In the genomic region with DNA sequence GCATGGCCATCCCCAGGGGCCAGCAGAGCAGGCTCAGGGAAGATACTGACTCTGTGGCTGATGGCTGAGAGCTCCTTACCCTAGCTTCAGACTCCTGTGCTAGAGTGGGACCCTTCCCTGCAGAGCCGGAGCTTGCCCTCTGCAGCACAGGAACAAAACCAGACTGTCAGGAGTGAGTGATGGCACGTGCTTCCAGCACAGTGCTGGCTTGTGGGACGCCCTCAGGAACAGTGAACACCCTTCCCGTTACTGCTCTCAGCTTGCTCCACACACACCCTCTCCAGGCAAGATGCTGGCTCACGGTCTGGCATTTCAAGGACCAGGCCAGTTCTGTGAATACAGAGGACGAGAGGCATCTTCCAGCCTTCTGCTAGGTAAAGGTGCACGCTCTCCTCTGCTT, we compare ENCODE assay signal across 9 mouse cellular contexts. TPM values are rescaled to one million over a fixed set of nuclear protein-coding genes. Genes with fewer than 3 reads are reported as not detected.
DNase-seq lines count a peak whose midpoint lies in the region; ATAC-seq and TF ChIP-seq lines count a peak whose summit lies in the region.
"Had no signal": no experiment of that assay in that cellular context is flagged by ENCODE, and none has a peak within 500 bp of the region (broad histone marks: within the 10 kb centered on the region; RNA-seq: fewer than 3 reads in every experiment).

No protein-coding gene starts in this region.

- H3K9me3 ChIP-seq in heart, embryonic 10.5 days: no peaks in the 10 kb centered on the region
- no peaks in the 10 kb centered on the region for H3K9me3 ChIP-seq in midbrain, embryonic 13.5 days
- H3K9me3 ChIP-seq in midbrain, embryonic 11.5 days (ENCODE audit: control insufficient read depth, low read length): no peaks in the 10 kb centered on the region
- H3K9me3 ChIP-seq in hindbrain, postnatal 0 days (ENCODE audit: low read length): no peaks in the 10 kb centered on the region
- H3K9me3 ChIP-seq in stomach, embryonic 14.5 days (ENCODE audit: control insufficient read depth, low read depth, low read length): no peaks in the 10 kb centered on the region

- intact Hi-C loops in heart, postnatal 36 days (cut with DNase I): no loop called here
- intact Hi-C loops in left cerebral cortex, postnatal 25 days (cut with DNase I): no loop called here

- H3K27me3 ChIP-seq in heart, embryonic 10.5 days (ENCODE audit: insufficient read depth, poor library complexity, severe bottlenecking): no peaks in the 10 kb centered on the region
- no peaks in the 10 kb centered on the region for H3K27me3 ChIP-seq in midbrain, embryonic 13.5 days
- H3K27me3 ChIP-seq in midbrain, embryonic 11.5 days (ENCODE audit: control insufficient read depth, insufficient read depth, low read length): no peaks in the 10 kb centered on the region
- H3K27me3 ChIP-seq in hindbrain, postnatal 0 days (ENCODE audit: insufficient read depth, low read length): no peaks in the 10 kb centered on the region
- no peaks in the 10 kb centered on the region for H3K27me3 ChIP-seq in stomach, embryonic 14.5 days (ENCODE audit: control insufficient read depth, insufficient read depth, low read length)

- H3K4me3 ChIP-seq in heart, embryonic 10.5 days: no peak overlapping the region
- no peak overlapping the region for H3K4me3 ChIP-seq in midbrain, embryonic 13.5 days (replicated peaks)
- no peak overlapping the region for H3K4me3 ChIP-seq in midbrain, embryonic 11.5 days (ENCODE audit: low read depth, low read length)
- H3K4me3 ChIP-seq in hindbrain, postnatal 0 days (ENCODE audit: low read length): no peak overlapping the region
- H3K4me3 ChIP-seq in stomach, embryonic 14.5 days (ENCODE audit: low read depth, low read length): no peak overlapping the region
- H3K4me3 ChIP-seq: erythroblast, embryonic 14.5 days had no signal

- peaks cover 41% of the 10 kb centered on the region for H3K4me1 ChIP-seq in heart, embryonic 10.5 days
- peaks cover 20% of the 10 kb centered on the region for H3K4me1 ChIP-seq in midbrain, embryonic 13.5 days (replicated peaks)
- H3K4me1 ChIP-seq in midbrain, embryonic 11.5 days (ENCODE audit: control insufficient read depth, insufficient read depth, low read length): no peaks in the 10 kb centered on the region
- H3K4me1 ChIP-seq in hindbrain, postnatal 0 days (ENCODE audit: insufficient read depth, low read length): peaks cover 15% of the 10 kb centered on the region
- peaks cover 19% of the 10 kb centered on the region for H3K4me1 ChIP-seq in stomach, embryonic 14.5 days (ENCODE audit: control insufficient read depth, insufficient read depth, low read length)

- H3K36me3 ChIP-seq in heart, embryonic 10.5 days: peaks cover 21% of the 10 kb centered on the region
- H3K36me3 ChIP-seq in midbrain, embryonic 13.5 days: peaks cover 9% of the 10 kb centered on the region
- H3K36me3 ChIP-seq in midbrain, embryonic 11.5 days (ENCODE audit: control insufficient read depth, insufficient read depth, low read length): no peaks in the 10 kb centered on the region
- no peaks in the 10 kb centered on the region for H3K36me3 ChIP-seq in hindbrain, postnatal 0 days (ENCODE audit: insufficient read depth, low read length)
- H3K36me3 ChIP-seq in stomach, embryonic 14.5 days (ENCODE audit: control insufficient read depth, insufficient read depth, low read length): peaks cover 7% of the 10 kb centered on the region

- H3K4me2 ChIP-seq in midbrain, embryonic 13.5 days (replicated peaks): no peak overlapping the region
- H3K4me2 ChIP-seq in midbrain, embryonic 11.5 days: no peak overlapping the region
- H3K4me2 ChIP-seq in hindbrain, postnatal 0 days (ENCODE audit: low read depth, low read length): no peak overlapping the region
- no peak overlapping the region for H3K4me2 ChIP-seq in stomach, embryonic 14.5 days (replicated peaks; ENCODE audit: low read depth, low read length)

- WGBS in heart, embryonic 10.5 days: 57% methylated on average over 7 of the region's 7 CpGs
- 77% methylated on average over 7 of the region's 7 CpGs for WGBS in midbrain, embryonic 13.5 days
- 76% methylated on average over 7 of the region's 7 CpGs for WGBS in midbrain, embryonic 11.5 days
- WGBS in hindbrain, postnatal 0 days: 36% methylated on average over 7 of the region's 7 CpGs
- WGBS in stomach, embryonic 14.5 days: 28% methylated on average over 7 of the region's 7 CpGs

- peak overlapping the region; percentile 12; the same call in 1 of the 2 replicates for H3K27ac ChIP-seq in heart, embryonic 10.5 days
- H3K27ac ChIP-seq in midbrain, embryonic 13.5 days: peak overlapping the region; percentile 56; the same call in 1 of the 2 replicates
- no peak overlapping the region for H3K27ac ChIP-seq in midbrain, embryonic 11.5 days (ENCODE audit: low read depth, low read length)
- peak overlapping the region; percentile 77 for H3K27ac ChIP-seq in hindbrain, postnatal 0 days
- peak overlapping the region; percentile 18; the same call in 1 of the 2 replicates for H3K27ac ChIP-seq in stomach, embryonic 14.5 days (ENCODE audit: low read length)

- ATAC-seq in midbrain, embryonic 13.5 days: no peak
- ATAC-seq in midbrain, embryonic 11.5 days (ENCODE audit: low FRiP score): no peak
- peak; percentile 30; the same call in 1 of the 2 replicates for ATAC-seq in hindbrain, postnatal 0 days
- 0 out of 2 replicates have a peak, but pooled peaks have one; percentile 47 for ATAC-seq in stomach, embryonic 14.5 days (ENCODE audit: insufficient number of reproducible peaks, insufficient read depth, low FRiP score, low read depth)
- ATAC-seq in monocyte, adult 5-6 weeks (replicated peaks; ENCODE audit: insufficient number of reproducible peaks, low FRiP score, low TSS enrichment, poor library complexity, severe bottlenecking): no peak

- H3K9ac ChIP-seq in midbrain, embryonic 13.5 days (replicated peaks): no peak overlapping the region
- H3K9ac ChIP-seq in midbrain, embryonic 11.5 days (ENCODE audit: low read length): no peak overlapping the region
- H3K9ac ChIP-seq in hindbrain, postnatal 0 days (replicated peaks; ENCODE audit: low read length): no peak overlapping the region
- no peak overlapping the region for H3K9ac ChIP-seq in stomach, embryonic 14.5 days (replicated peaks; ENCODE audit: low read depth, low read length)

- no peak for TF ChIP-seq CTCF in hindbrain, postnatal 0 days (IDR thresholded peaks at IDR 0.05; ENCODE audit: low read depth)

- no peak for DNase-seq in heart, embryonic 10.5 days (ENCODE audit: low spot score)
- DNase-seq in heart, postnatal 36 days: no peak
- DNase-seq in midbrain, embryonic 11.5 days (ENCODE audit: low spot score, missing footprints): no peak
- peak; percentile 15 for DNase-seq in hindbrain, postnatal 0 days (ENCODE audit: low spot score)
- no peak for DNase-seq in left cerebral cortex, postnatal 25 days (ENCODE audit: low spot score in 2 of 2)

RNA-seq across cellular contexts. Expression of a gene that starts 38.5 kb away (rescaled TPM):
- 7.6 and 8.2 TPM in 2 replicates for polyA plus RNA-seq in heart, embryonic 10.5 days (2016; fragmentation: Nextera tagmentation; extraction: Ambion mirVana)
- total RNA-seq in heart, postnatal 36 days (2021): 10 to 100 TPM; 17.6 to 18.8 TPM
- 6.8 and 7.9 TPM in 2 replicates for polyA plus RNA-seq in midbrain, embryonic 13.5 days (2015; fragmentation: Nextera tagmentation; extraction: Ambion mirVana)
- polyA plus RNA-seq in midbrain, embryonic 11.5 days (2014; fragmentation: Nextera tagmentation; extraction: Ambion mirVana): 4.6 and 5.6 TPM in 2 replicates
- 21.2 and 21.7 TPM in 2 replicates for total RNA-seq in hindbrain, postnatal 0 days (2014; rRNA removed)
- 8.2 and 10.1 TPM in 2 replicates for polyA plus RNA-seq in hindbrain, postnatal 0 days (2015; fragmentation: Nextera tagmentation; extraction: Ambion mirVana)
- 9.8 and 10.6 TPM in 2 replicates for polyA plus RNA-seq in stomach, embryonic 14.5 days (2014; fragmentation: Nextera tagmentation; extraction: Ambion mirVana)
- total RNA-seq in monocyte, adult 5-6 weeks (2017): 7.0 to 24.9 TPM (median 10.2 TPM) in 3 replicates
- 10 to 100 TPM; 46.0 to 51.9 TPM for total RNA-seq in left cerebral cortex, postnatal 25 days (2021)

RNA-seq across cellular contexts. Expression of a gene that starts 54.7 kb away (rescaled TPM):
- polyA plus RNA-seq in heart, embryonic 10.5 days (2016; fragmentation: Nextera tagmentation; extraction: Ambion mirVana): 13.4 and 14.2 TPM in 2 replicates
- 10 to 100 TPM; 82.0 to 88.2 TPM for total RNA-seq in heart, postnatal 36 days (2021)
- 18.2 and 21.8 TPM in 2 replicates for polyA plus RNA-seq in midbrain, embryonic 13.5 days (2015; fragmentation: Nextera tagmentation; extraction: Ambion mirVana)
- 21.0 and 22.2 TPM in 2 replicates for polyA plus RNA-seq in midbrain, embryonic 11.5 days (2014; fragmentation: Nextera tagmentation; extraction: Ambion mirVana)
- 47.7 and 51.9 TPM in 2 replicates for total RNA-seq in hindbrain, postnatal 0 days (2014; rRNA removed)
- polyA plus RNA-seq in hindbrain, postnatal 0 days (2015; fragmentation: Nextera tagmentation; extraction: Ambion mirVana): 12.8 and 14.9 TPM in 2 replicates
- polyA plus RNA-seq in stomach, embryonic 14.5 days (2014; fragmentation: Nextera tagmentation; extraction: Ambion mirVana): 18.5 and 19.9 TPM in 2 replicates
- total RNA-seq in monocyte, adult 5-6 weeks (2017): 10.9 to 11.7 TPM (median 11.3 TPM) in 3 replicates
- total RNA-seq in left cerebral cortex, postnatal 25 days (2021): 10 to 100 TPM; 58.0 to 59.7 TPM

Comparison
In these comparisons a context has a peak if more than half of its experiments do, and no peak if none do; other contexts are left out.
1. ATAC-seq: peak in hindbrain, postnatal 0 days (single experiment) and stomach, embryonic 14.5 days (single experiment); none in midbrain, embryonic 13.5 days (single experiment), midbrain, embryonic 11.5 days (single experiment) and monocyte, adult 5-6 weeks (single experiment).